Mouse (Mus musculus) erythroblast, embryonic 14.5 days (primary cell): Measurements from ENCODE around the gene Tgfb1. TPM values are rescaled to one million over a fixed set of nuclear protein-coding genes. Genes with fewer than 3 reads are reported as not detected.
"Not testable (repeated sequence)": the region's sequence is repeated elsewhere in the genome, so short reads cannot be mapped to it uniquely, and the experiment has no call there.

ENCODE experiments used
- H3K27me3 ChIP-seq: 2 replicates; pipeline ENCODE4 v1.6.1; 2012; ENCODE audit warnings: inconsistent platforms; ENCODE audit not compliant: control insufficient read depth
- H3K36me3 ChIP-seq: 2 replicates; pipeline ENCODE4 v1.6.1; 2012; ENCODE audit warnings: mild to moderate bottlenecking, inconsistent platforms; ENCODE audit not compliant: control insufficient read depth
- H3K4me1 ChIP-seq: 2 replicates; pipeline ENCODE4 v1.6.1; 2012; ENCODE audit warnings: inconsistent platforms; ENCODE audit not compliant: control insufficient read depth
- H3K4me3 ChIP-seq: replicated peaks from 2 replicates; pipeline ENCODE3; 2012; ENCODE audit warnings: moderate library complexity, mild to moderate bottlenecking, inconsistent platforms
- H3K9me3 ChIP-seq: 2 replicates; pipeline ENCODE4 v1.6.1; 2012; ENCODE audit warnings: low read length, inconsistent platforms, mixed read lengths; ENCODE audit not compliant: control insufficient read depth
- GATA1 ChIP-seq: IDR thresholded peaks from 2 replicates; pipeline ENCODE4 v1.6.1; 2012; ENCODE audit warnings: low read length, inconsistent platforms, mixed read lengths
- TAL1 ChIP-seq: IDR thresholded peaks from 3 replicates; pipeline ENCODE4 v1.6.1; 2012; ENCODE audit warnings: low read length, inconsistent platforms, mixed read lengths
- polyA plus RNA-seq: library from polyadenylated mRNA; stranded (reverse); fragments of >175 nt; gene quantifications from 2 replicates; pipeline ENCODE4 v1.2.3, GENCODE M21; 2012

Tgfb1 gene
- polyA plus RNA-seq, 1 experiment = 23.6 TPM

DNA sequence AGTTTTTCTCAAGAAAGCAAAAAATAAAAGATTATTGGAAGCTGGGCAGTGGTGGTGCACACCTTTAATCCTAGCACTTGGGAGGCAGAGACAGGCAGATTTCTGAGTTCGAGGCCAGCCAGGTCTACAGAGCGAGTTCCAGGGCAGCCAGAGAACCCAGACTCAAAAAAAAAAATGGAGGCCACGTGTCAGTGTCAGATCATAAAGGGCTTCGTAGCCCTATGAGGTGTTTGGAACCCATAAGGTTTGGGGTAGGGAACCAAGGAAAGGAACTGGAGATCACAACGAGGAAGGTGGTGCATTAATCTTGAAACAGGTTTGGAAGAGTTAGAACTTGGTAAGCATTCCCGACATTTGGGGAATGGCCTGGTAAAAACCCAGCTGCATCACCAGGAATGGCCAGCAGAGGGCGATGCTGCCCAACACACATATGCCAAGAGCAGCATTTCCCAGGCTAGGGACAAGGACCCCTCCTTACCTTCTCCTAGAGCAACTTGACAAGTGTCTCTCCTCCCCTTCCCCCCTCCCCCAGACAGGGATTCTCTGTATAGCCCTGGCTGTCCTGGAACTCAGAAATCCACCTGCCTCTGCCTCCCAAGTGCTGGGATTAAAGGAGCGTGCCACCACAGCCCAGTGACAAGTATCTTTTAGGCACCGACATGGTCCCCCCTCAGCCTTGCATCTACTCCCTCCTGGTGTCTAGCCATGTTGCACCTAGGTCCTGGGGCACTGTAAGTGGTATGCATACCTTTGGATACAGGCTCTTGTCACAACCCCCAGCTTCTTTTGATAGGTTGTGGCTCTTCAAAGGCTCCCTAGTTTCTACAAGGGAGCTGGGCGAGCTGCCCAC is 33.2 kb downstream of the Tgfb1 start:
- Histone ChIP-seq H3K4me1 (peaks cover 50% of the 10 kb centered on the region), H3K27me3 (no peaks in the 10 kb centered on the region; the same call in 1 of the 2 replicates), H3K4me3 (no peak overlapping the region), H3K9me3 (no peaks in the 10 kb centered on the region), H3K36me3 (peaks cover 78% of the 10 kb centered on the region)
- TF ChIP-seq TAL1 (no peak), GATA1 (no peak)

- Histone ChIP-seq H3K9me3 (no peaks in the 10 kb centered on the region), H3K4me3 (no peak overlapping the region), H3K4me1 (peaks cover 50% of the 10 kb centered on the region), H3K27me3 (no peaks in the 10 kb centered on the region; the same call in 1 of the 2 replicates), H3K36me3 (peaks cover 78% of the 10 kb centered on the region)
- TF ChIP-seq GATA1 (no peak), TAL1 (no peak)
These were observed 34.0 kb downstream of the Tgfb1 start for GRCm38 (mm10) chr7:25720760-25721159.

DNA sequence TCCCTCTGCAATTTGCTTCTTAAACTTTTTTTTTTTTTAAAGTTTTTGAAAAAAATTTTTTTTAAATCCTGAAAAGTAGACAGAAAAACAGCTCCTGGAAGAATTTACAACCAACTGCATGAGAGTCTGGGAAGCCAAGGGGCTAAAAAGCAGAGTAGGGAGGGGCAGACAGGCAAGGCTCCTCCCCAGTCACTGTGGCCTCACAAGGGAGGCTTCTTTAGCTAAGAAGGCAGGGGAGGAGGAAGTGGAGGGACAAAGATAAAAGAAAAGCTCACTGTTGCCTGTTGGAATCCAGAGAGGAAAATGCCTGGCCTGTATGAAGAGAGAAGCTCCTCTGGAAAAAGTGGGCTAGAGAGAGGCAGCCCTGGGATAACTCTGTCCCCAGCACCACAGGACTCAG is 35.0 kb downstream of the Tgfb1 start:
- not testable (repeated sequence) for H3K27me3 ChIP-seq, H3K4me3 ChIP-seq, H3K9me3 ChIP-seq
- Histone ChIP-seq H3K36me3 (peaks cover 78% of the 10 kb centered on the region), H3K4me1 (peaks cover 48% of the 10 kb centered on the region)

- Histone ChIP-seq H3K27me3 (no peaks in the 10 kb centered on the region; the same call in 1 of the 2 replicates), H3K4me1 (peaks cover 18% of the 10 kb centered on the region), H3K9me3 (no peaks in the 10 kb centered on the region), H3K4me3 (no peak overlapping the region), H3K36me3 (peaks cover 98% of the 10 kb centered on the region)
- TF ChIP-seq TAL1 (no peak), GATA1 (no peak)
These were observed 39.1 kb downstream of the Tgfb1 start for GRCm38 (mm10) chr7:25725886-25726285.

DNA sequence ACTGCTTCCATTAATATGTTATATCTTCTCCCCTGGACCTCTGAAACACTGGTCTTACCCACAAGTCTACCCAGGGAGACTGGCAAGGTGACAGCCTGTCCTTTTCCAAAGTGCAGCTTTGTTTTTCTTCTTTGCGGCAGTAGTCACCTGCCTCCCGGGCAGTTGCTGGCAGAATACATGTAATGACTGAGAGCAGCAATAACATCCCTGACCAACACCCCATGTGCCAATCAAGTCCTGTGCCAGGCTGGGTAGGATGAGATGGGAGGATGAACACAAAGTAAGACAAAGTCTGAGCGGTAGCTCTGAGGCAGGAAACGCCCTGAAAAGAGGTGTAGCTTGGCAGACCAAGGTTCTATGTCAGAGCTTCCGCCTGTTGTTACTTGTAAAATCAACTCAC is 41.0 kb downstream of the Tgfb1 start:
- no peaks in the 10 kb centered on the region; the same call in 1 of the 2 replicates for H3K27me3 ChIP-seq
- H3K9me3 ChIP-seq = no peaks in the 10 kb centered on the region
- H3K36me3 ChIP-seq = peaks cover 99% of the 10 kb centered on the region
- H3K4me1 ChIP-seq = peaks cover 6% of the 10 kb centered on the region
- H3K4me3 ChIP-seq = no peak overlapping the region
- TF ChIP-seq GATA1 (no peak), TAL1 (no peak)

- TF ChIP-seq GATA1 (no peak), TAL1 (no peak)
- Histone ChIP-seq H3K27me3 (no peaks in the 10 kb centered on the region; the same call in 1 of the 2 replicates), H3K4me1 (peaks cover 3% of the 10 kb centered on the region), H3K4me3 (no peak overlapping the region), H3K9me3 (no peaks in the 10 kb centered on the region), H3K36me3 (peaks cover 99% of the 10 kb centered on the region)
These were observed 42.6 kb downstream of the Tgfb1 start for GRCm38 (mm10) chr7:25729396-25729795.

DNA sequence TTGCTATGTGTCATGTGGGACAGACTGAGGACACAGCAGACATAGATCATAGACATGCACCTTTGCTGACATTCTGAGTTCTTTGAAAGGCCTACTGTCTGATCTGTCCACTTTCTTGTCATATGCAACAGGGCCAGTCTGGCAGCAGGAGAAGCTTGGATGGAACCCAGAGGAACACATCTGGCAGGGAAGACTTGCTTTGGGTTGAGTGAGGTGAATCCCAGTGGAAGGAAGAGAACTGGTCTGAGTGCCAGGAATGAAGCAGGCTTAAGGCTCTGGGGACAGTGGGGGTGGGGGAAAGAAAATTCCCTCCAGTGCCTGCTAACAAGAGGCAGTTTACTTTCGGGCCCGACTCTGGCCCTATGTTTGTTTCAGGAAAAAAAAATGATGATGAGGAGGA is 43.1 kb downstream of the Tgfb1 start:
- H3K36me3 ChIP-seq = peaks cover 99% of the 10 kb centered on the region
- H3K4me1 ChIP-seq = peaks cover 5% of the 10 kb centered on the region
- H3K27me3 ChIP-seq = no peaks in the 10 kb centered on the region
- TF ChIP-seq TAL1 (no peak), GATA1 (no peak)
- H3K9me3 ChIP-seq = no peaks in the 10 kb centered on the region
- no peak overlapping the region for H3K4me3 ChIP-seq

DNA sequence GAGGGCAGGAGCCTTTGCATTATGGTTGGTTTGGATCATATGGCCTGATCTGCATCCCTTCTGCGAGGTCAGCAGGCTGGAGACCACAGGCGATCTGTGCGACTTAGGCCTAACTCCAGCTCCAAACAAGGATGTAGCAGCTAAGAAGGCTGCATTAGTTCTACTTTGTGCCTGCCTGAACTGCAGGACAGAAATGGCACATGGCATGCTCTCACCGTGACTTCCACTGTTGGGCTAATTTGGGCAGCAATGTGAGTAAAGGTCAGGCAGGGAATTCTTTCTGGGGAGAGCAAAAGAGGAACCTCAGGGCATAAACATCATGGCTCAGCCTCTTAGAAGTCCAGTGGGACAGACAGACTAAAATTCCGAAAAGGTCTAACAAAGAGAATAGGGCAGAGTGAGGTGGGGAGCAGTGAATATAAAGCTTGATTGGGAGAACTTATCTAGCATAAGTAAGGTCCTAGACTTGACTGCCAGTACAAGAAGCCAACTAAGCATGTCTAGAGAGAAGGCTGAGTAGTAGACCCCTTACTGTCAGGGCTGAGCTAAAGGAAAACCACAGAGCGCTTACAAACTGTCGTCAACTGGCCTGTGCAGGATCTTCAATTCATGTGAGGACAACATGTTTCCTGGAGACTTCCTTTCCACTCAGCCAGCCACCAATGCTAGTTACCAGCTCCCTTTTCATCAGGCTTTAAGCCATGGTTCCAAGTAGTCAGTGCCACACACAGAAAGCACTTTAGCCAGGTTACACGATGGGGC is 44.7 kb downstream of the Tgfb1 start:
- no peaks in the 10 kb centered on the region for H3K27me3 ChIP-seq
- no peaks in the 10 kb centered on the region for H3K9me3 ChIP-seq
- H3K4me3 ChIP-seq = no peak overlapping the region
- peaks cover 18% of the 10 kb centered on the region for H3K4me1 ChIP-seq
- no peak for TF ChIP-seq TAL1
- no peak for TF ChIP-seq GATA1
- peaks cover 99% of the 10 kb centered on the region for H3K36me3 ChIP-seq

DNA sequence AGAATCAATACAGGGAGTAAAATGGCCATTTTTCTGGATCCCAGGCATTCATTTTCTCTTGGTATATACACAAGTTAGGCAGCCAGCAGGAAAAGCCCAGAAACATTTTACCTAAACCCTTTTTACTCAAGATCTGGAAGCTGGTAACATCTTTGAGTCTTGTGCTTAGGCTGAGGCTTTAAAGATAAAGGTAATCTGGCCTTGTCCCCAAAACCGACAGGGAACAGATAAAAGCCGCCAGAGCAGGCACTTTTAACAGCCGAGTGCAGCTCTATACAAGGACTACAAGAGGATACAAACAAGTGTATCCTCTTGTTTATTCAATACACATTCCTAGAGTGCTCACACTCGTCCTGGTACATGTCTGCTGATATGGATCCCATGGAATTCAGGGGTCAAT is 48.2 kb downstream of the Tgfb1 start:
- no peaks in the 10 kb centered on the region for H3K27me3 ChIP-seq
- no peaks in the 10 kb centered on the region for H3K9me3 ChIP-seq
- H3K4me1 ChIP-seq = peaks cover 28% of the 10 kb centered on the region
- peaks cover 99% of the 10 kb centered on the region for H3K36me3 ChIP-seq
- H3K4me3 ChIP-seq = no peak overlapping the region
- TF ChIP-seq TAL1 = no peak
- TF ChIP-seq GATA1 = no peak
